Mouse (Mus musculus): ENCODE data around the gene Zfp316.

DNA sequence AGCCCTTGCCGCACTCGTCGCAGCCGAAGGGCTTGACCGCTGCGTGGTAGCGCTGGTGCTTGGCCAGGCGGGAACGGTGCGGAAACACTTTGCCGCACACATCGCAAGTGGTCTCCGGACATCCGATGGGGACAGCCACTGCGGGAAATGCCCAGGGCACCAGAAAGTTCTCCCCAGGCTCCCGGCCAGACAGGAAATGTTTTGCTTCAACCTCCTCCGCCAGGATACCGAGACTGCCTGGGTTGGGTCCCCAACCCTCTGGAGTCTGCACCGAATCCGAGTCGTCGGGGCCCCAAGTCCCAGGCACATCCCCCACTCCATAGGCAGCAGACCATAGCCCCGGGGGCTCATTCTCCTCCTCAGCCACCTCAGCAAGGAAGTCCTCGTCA lies 14.7 kb downstream of the Zfp316 start:
- no peak for TF ChIP-seq CTCF (IDR thresholded peaks at IDR 0.05; ENCODE audit: control insufficient read depth, insufficient read depth, low read length)
- no peak for TF ChIP-seq POLR2A (IDR thresholded peaks at IDR 0.05; ENCODE audit: borderline replicate concordance, control insufficient read depth, low read depth, low read length)

Measured in bone marrow, adult 2 months (tissue).